Mouse (Mus musculus): ENCODE measurements at regions not wholly inside any gene's neighbourhood (a gene's known extent, or its start where the extent isn't known, plus 50 kb on each side); places are given as distances from the start of the nearest gene placed in this dataset.

DNA sequence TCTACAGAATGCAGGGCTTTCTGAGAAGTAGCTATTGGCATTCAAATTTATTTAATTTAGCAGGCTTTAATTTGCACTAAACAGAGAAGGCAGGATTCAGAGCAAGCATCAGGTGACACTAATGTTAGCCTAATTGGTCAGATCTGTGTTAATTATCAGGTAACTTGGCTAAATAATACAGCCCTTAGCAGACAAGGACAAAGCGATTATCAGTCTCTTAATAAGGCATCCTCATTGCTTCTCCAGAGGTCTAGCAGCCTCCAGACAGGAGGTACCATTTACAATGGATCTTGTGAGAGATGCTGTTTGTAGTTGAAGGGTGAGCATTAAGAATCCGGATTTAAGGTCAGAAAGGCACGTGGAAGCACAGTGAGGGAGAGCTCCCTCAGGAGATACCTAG, 253.7 kb upstream of the Fam92a start:
- in situ Hi-C loops (cut with MboI, MseI) = no loop called here

DNA sequence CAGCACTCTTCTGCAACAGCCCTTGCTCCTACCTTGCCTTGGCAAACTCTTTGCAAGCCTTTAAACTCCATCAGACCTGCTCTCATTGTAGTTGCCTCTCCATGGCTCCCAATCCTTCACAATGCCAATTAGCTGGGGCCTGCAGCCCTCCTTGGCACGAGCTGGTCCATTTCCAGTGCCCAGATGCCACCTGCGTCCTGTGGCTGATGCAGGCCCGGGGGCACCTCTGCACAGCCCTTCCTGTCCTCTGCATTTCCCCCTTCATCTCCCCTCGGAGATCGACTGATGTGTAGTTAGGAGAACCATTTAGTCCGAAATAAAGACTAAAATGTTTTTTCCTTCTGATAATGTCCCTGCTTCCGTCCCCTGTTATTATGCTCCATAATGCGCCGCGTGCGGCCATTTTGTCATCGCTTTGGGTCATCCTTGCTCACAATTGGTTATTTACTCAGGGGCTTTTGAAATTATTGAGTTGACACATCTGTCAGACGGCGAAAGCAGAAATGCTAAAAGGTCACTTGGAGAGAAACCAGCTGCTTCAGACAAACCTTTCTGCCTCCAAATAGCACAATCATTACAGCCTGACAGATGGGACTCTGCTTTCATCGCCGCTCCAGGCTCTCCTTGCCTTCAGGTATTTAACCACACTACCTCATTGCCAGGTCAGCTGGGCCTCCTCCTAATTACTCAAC, 250.0 kb upstream of the Fam92a start:
- in situ Hi-C loops (cut with MboI, MseI) = no loop called here

GRCm38 (mm10) chr4:12418086-12418485, 246.3 kb upstream of the Fam92a start:
- in situ Hi-C loops (cut with MboI, MseI) = no loop called here

GRCm38 (mm10) chr4:12395344-12395743, 223.5 kb upstream of the Fam92a start:
- in situ Hi-C loops (cut with MboI, MseI) = no loop called here

- in situ Hi-C loops (cut with MboI, MseI) = no loop called here
These were observed 205.2 kb upstream of the Fam92a start for GRCm38 (mm10) chr4:12376797-12377570.

- in situ Hi-C loops (cut with MboI, MseI) = no loop called here
These were observed 197.7 kb upstream of the Fam92a start for GRCm38 (mm10) chr4:12369551-12369950.

- in situ Hi-C loops (cut with MboI, MseI) = loop anchor here in 1 of 2 experiments (10.0 kb wide), 1 partner anchor 1238 kb away; no protein-coding TSS in a partner anchor
These were observed 185.3 kb upstream of the Fam92a start for GRCm38 (mm10) chr4:12356992-12357634.

DNA sequence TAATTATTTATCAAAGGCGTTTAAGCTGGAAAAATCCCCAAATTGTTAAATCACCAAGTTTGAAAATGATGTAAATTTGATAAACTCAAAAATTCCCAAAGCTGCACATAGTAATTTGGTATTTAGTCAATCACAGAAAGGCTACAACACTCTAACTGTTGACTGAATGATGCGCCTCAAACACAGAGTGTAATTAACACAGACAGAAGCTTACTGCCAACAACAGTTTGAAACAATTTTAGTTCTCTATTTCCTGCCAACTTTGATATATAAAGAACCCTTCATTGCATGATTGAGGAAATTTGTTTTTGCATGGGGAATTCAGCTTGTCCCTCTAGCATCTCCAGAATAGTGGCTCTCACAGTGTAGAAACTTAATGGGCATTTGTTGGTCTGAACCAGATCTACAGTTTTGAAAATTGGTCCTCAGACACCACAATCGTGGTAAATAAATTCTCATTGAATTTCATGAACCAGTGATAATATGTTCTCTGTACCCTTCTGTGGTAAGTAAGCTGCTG, 181.6 kb upstream of the Fam92a start:
- in situ Hi-C loops (cut with MboI, MseI) = loop anchor here in 1 of 2 experiments (10.0 kb wide), 1 partner anchor 1241 kb away; no protein-coding TSS in a partner anchor

DNA sequence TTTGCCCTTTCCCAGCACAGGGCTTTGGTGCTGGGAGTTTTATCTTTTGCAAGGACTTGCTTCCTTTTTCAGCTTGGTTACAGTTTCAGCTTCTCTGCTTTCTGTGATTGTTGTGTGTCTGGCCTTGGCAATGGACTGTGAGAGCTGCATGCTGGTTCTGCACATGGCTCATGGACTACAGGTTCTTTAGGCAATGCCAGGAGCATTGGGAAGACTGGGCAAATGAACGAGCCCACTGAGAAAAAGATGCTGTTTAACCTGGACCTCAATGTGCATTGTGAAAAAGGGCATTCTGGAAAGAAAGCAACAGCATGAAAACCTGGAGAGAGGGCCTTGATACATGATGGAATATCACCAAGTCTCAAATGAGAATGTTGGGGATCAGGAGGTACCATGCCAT, 167.4 kb upstream of the Fam92a start:
- in situ Hi-C loops (cut with MboI, MseI) = no loop called here

DNA sequence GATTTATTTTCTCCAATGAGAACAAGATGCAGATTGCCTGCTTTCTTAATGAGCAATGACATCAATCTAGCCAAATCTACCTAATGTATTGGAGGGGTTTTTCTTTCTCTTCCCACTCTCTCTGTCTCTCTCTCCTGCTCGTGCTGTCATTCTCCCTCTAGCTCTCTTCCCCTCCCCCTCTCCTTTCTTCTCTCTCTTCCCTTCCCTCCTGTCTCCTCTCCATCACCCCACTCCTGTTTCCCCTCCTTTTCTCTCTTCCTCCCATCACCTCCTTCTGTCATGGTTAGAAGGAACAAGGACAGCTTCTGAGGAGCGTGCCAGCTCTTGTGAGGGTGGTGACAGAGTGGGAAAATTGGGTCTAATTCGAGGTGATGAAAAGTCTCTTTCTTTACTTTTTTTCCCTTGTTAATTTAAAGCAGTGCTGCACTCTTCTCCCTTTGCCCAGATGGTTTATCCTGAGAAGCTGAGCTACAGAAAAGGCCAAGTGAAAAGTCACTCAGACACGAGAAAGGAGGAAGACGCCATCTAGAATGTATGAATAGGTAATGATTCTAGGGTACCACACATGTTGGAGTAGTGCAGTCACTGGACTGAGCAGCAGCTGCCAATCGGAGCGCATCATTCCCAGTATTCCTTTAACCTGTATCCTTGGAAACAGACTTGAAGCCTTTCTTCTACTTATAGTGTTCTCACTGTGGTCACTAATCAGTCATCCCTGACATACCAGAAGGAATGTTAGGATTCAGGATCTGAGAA, 163.2 kb upstream of the Fam92a start:
- in situ Hi-C loops (cut with MboI, MseI) = no loop called here

- in situ Hi-C loops (cut with MboI, MseI) = no loop called here
These were observed 162.6 kb upstream of the Fam92a start for GRCm38 (mm10) chr4:12334429-12334828.

- in situ Hi-C loops (cut with MboI, MseI) = no loop called here
These were observed 144.2 kb upstream of the Fam92a start for GRCm38 (mm10) chr4:12316024-12316423.

- in situ Hi-C loops (cut with MboI, MseI) = no loop called here
These were observed 136.5 kb upstream of the Fam92a start for GRCm38 (mm10) chr4:12308332-12308731.

GRCm38 (mm10) chr4:12306618-12307565, 135.1 kb upstream of the Fam92a start:
- in situ Hi-C loops (cut with MboI, MseI) = no loop called here

GRCm38 (mm10) chr4:12287079-12287686, 115.4 kb upstream of the Fam92a start:
- in situ Hi-C loops (cut with MboI, MseI) = no loop called here

DNA sequence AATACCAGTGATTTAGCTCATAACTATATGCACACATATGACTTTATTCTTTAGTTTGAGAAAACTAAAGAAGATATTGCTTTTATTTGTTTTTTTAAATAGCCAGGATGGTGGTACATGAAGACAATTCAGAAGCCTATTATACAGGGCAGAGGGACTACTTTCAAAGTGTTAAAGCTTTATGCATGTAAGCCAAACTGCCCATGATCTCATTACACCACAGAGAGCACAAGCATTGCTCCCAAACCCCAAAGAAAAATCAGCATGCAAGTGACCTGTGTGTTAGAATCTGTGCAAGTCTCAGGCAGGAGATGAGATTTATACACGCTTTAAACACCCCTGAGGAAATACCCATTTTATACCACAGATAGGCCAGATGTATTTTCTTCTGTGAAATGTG, 114.6 kb upstream of the Fam92a start:
- in situ Hi-C loops (cut with MboI, MseI) = no loop called here

DNA sequence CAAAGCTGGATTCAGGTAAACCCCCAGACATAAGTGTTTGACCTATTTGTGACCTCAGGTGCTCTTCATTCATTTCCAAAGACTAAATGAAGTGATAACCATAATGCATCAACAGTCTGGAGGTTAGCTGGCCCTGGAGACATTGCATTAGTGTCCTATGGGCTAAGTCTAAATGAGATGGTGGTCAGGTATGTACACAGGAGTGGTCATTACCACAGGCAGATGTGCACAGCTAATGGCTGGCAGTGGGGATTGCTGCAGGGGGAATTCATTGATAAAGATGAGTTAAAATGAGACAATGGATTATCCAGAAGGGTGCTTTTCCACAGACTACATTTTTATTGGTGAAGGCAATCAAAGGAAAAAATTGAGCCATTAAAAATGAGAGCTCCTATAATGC, 114.2 kb upstream of the Fam92a start:
- in situ Hi-C loops (cut with MboI, MseI) = no loop called here

GRCm38 (mm10) chr4:12277949-12278348, 106.1 kb upstream of the Fam92a start:
- in situ Hi-C loops (cut with MboI, MseI) = no loop called here

- in situ Hi-C loops (cut with MboI, MseI) = no loop called here
These were observed 101.6 kb upstream of the Fam92a start for GRCm38 (mm10) chr4:12273369-12273768.

DNA sequence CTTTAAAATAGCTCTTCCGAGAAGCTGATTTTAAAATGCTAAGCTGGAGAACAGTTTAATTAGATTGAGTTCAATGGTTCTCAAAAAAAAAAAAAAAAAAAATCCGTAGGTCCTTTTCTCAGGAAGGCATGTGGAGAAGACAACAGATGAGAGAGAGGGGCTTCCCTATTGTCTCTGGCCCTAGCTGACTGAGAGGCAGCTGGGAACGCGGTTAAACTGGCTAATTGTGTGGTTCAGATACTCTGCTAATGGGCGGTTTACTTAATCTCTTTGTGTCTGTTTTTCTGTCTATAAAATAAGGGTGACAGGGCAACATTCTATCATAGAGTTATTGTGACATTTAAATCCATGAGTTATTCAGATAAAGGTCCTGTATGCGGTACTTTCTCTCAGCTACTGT, 101.1 kb upstream of the Fam92a start:
- in situ Hi-C loops (cut with MboI, MseI) = no loop called here
